Mouse (Mus musculus) midbrain, embryonic 12.5 days (tissue): ENCODE measurements around the gene Ubr3. TPM values are rescaled to one million over a fixed set of nuclear protein-coding genes. Genes with fewer than 3 reads are reported as not detected.

Experiments used
- polyA plus RNA-seq: library from polyadenylated mRNA; unstranded; fragments of >200 nt; fragmentation: Nextera tagmentation; extraction: Ambion mirVana; gene quantifications from 2 replicates; pipeline ENCODE4 v1.2.1, GENCODE M21; 2016

Gene Ubr3
- polyA plus RNA-seq, 1 experiment from 2014 or later, result 24.8 TPM

Other genes with a start within 250 kb of the Ubr3 start
- 0.27 and 0.34 TPM in 2 replicates for gene Klhl41, start 227.1 kb upstream of the Ubr3 start, polyA plus RNA-seq
- gene Fastkd1, start 183.7 kb upstream of the Ubr3 start, polyA plus RNA-seq, result 16.2 and 18.2 TPM in 2 replicates
- 146 and 151 TPM in 2 replicates for gene Ppig, start 174.7 kb upstream of the Ubr3 start, polyA plus RNA-seq
- 4.8 and 5.1 TPM in 2 replicates for gene Ccdc173, start 107.7 kb upstream of the Ubr3 start, polyA plus RNA-seq
- gene Phospho2, start 107.6 kb upstream of the Ubr3 start, polyA plus RNA-seq, result 33.9 and 36.2 TPM in 2 replicates
- gene Klhl23, start 75.3 kb upstream of the Ubr3 start, polyA plus RNA-seq, result 41.0 and 51.6 TPM in 2 replicates
- 379 and 421 TPM in 2 replicates for gene Ssb, start 35.7 kb upstream of the Ubr3 start, polyA plus RNA-seq
- 35.4 and 39.7 TPM in 2 replicates for gene Mettl5, start 11.6 kb upstream of the Ubr3 start, polyA plus RNA-seq
- gene Myo3b, start 141.9 kb downstream of the Ubr3 start, polyA plus RNA-seq, result 0.13 TPM in 1 of 2 replicates, not detected in the other